Mouse (Mus musculus) lung, postnatal 0 days (tissue): ENCODE measurements around the gene Strip2.

Experiments used
- CTCF ChIP-seq: IDR thresholded peaks from 2 replicates; pipeline ENCODE4 v1.5.1; 2016; ENCODE audit warnings: antibody characterized with exemption, mild to moderate bottlenecking
- EP300 ChIP-seq: IDR thresholded peaks from 2 replicates; pipeline ENCODE4 v1.6.1; 2016; ENCODE audit warnings: antibody characterized with exemption, mild to moderate bottlenecking, control low read depth

DNA sequence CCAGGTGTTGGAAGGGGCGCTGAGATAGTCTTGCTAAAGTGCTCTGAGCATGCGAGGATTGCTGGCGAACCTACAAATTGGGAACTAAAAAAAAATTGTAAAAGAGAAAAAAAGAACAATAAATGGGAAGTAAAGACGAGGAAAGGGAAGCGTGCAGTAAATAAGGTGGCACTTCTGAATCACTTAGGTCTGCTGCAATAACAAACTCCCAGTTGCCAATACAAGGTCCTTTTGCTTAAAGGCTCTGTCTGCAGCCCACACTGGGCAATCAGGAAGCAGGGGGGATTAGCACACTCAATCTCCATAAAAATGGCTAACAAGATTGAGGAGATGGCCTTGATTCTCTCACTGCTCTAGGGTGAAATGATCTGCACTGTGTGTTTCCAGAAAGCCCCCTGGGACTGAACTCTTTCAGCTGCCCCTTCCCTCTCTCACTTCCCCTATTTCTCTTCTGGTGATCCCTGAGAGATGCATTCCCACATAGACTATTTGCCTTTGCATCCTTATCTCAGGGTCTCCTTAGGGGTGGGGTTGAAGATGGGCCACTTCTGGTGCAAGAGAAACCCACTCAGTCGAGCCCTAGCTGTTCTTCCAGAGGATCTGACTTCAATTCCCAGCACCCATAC lies 8.9 kb downstream of the Strip2 start:
- TF ChIP-seq CTCF (no peak), EP300 (no peak)
